Mouse (Mus musculus): ENCODE measurements at regions not wholly inside any gene's neighbourhood (a gene's known extent, or its start where the extent isn't known, plus 50 kb on each side); places are given as distances from the start of the nearest gene placed in this dataset.
"Not testable (repeated sequence)": the region's sequence is repeated elsewhere in the genome, so short reads cannot be mapped to it uniquely, and the experiment has no call there.

GRCm38 (mm10) chr12:64788761-64789160 is 128.9 kb upstream of the Gm527 start:
- Histone ChIP-seq H3K4me1 (ENCODE audit: control insufficient read depth, insufficient read depth, low read length) (no peaks in the 10 kb centered on the region), H3K4me2 (ENCODE audit: low read depth) (no peak overlapping the region), H3K9ac (ENCODE audit: low read length) (no peak overlapping the region), H3K27ac (ENCODE audit: low read depth, low read length) (no peak overlapping the region), H3K27me3 (ENCODE audit: control insufficient read depth, insufficient read depth, low read length) (no peaks in the 10 kb centered on the region), H3K36me3 (ENCODE audit: control insufficient read depth, insufficient read depth, low read length) (no peaks in the 10 kb centered on the region), H3K9me3 (ENCODE audit: control insufficient read depth, low read length) (no peaks in the 10 kb centered on the region), H3K4me3 (ENCODE audit: low read depth, low read length) (no peak overlapping the region)
- no peak for DNase-seq (ENCODE audit: low spot score)
- WGBS = 84% methylated on average over 3 of the region's 3 CpGs
- no peak for ATAC-seq (ENCODE audit: insufficient read depth, low FRiP score, low TSS enrichment)

- not testable (repeated sequence) for H3K4me2 ChIP-seq (ENCODE audit: low read depth); H3K9ac ChIP-seq (ENCODE audit: low read length)
- 57% methylated on average over 2 of the region's 2 CpGs for WGBS
Measured at GRCm38 (mm10) chr12:64808492-64808891, 109.2 kb upstream of the Gm527 start.

GRCm38 (mm10) chr12:64810081-64810480 is 107.6 kb upstream of the Gm527 start:
- H3K9ac ChIP-seq (ENCODE audit: low read length) = no peak overlapping the region
- DNase-seq (ENCODE audit: low spot score) = no peak
- no peaks in the 10 kb centered on the region for H3K27me3 ChIP-seq (ENCODE audit: control insufficient read depth, insufficient read depth, low read length)
- no peak for ATAC-seq (ENCODE audit: insufficient read depth, low FRiP score, low TSS enrichment)
- no peak overlapping the region for H3K4me2 ChIP-seq (ENCODE audit: low read depth)
- no peak overlapping the region for H3K4me3 ChIP-seq (ENCODE audit: low read depth, low read length)
- no peak overlapping the region for H3K27ac ChIP-seq (ENCODE audit: low read depth, low read length)
- no peaks in the 10 kb centered on the region for H3K36me3 ChIP-seq (ENCODE audit: control insufficient read depth, insufficient read depth, low read length)
- 63% methylated on average over 1 of the region's 1 CpGs for WGBS
- H3K4me1 ChIP-seq (ENCODE audit: control insufficient read depth, insufficient read depth, low read length) = no peaks in the 10 kb centered on the region
- H3K9me3 ChIP-seq (ENCODE audit: control insufficient read depth, low read length) = no peaks in the 10 kb centered on the region

More at GRCm38 (mm10) chr12:64808492-64808891, 109.2 kb upstream of the Gm527 start:
- not testable (repeated sequence) for DNase-seq (ENCODE audit: low spot score); H3K4me1 ChIP-seq (ENCODE audit: control insufficient read depth, insufficient read depth, low read length); H3K4me3 ChIP-seq (ENCODE audit: low read depth, low read length); H3K27me3 ChIP-seq (ENCODE audit: control insufficient read depth, insufficient read depth, low read length); ATAC-seq (ENCODE audit: insufficient read depth, low FRiP score, low TSS enrichment); H3K36me3 ChIP-seq (ENCODE audit: control insufficient read depth, insufficient read depth, low read length); H3K9me3 ChIP-seq (ENCODE audit: control insufficient read depth, low read length); H3K27ac ChIP-seq (ENCODE audit: low read depth, low read length)

- no peaks in the 10 kb centered on the region for H3K9me3 ChIP-seq (ENCODE audit: control insufficient read depth, low read length)
- no peak overlapping the region for H3K27ac ChIP-seq (ENCODE audit: low read depth, low read length)
- no peak for ATAC-seq (ENCODE audit: insufficient read depth, low FRiP score, low TSS enrichment)
- no peak for DNase-seq (ENCODE audit: low spot score)
- no peak overlapping the region for H3K4me3 ChIP-seq (ENCODE audit: low read depth, low read length)
- H3K36me3 ChIP-seq (ENCODE audit: control insufficient read depth, insufficient read depth, low read length) = no peaks in the 10 kb centered on the region
- no peak overlapping the region for H3K9ac ChIP-seq (ENCODE audit: low read length)
- no peak overlapping the region for H3K4me2 ChIP-seq (ENCODE audit: low read depth)
- H3K27me3 ChIP-seq (ENCODE audit: control insufficient read depth, insufficient read depth, low read length) = no peaks in the 10 kb centered on the region
- no peaks in the 10 kb centered on the region for H3K4me1 ChIP-seq (ENCODE audit: control insufficient read depth, insufficient read depth, low read length)
- WGBS = 84% methylated on average over 6 of the region's 6 CpGs
Measured at GRCm38 (mm10) chr12:64815871-64816270, 101.8 kb upstream of the Gm527 start.

- no peak overlapping the region for H3K27ac ChIP-seq (ENCODE audit: low read depth, low read length)
- no peaks in the 10 kb centered on the region for H3K36me3 ChIP-seq (ENCODE audit: control insufficient read depth, insufficient read depth, low read length)
- ATAC-seq (ENCODE audit: insufficient read depth, low FRiP score, low TSS enrichment) (no peak), DNase-seq (ENCODE audit: low spot score) (peak; percentile 32)
- H3K4me3 ChIP-seq (ENCODE audit: low read depth, low read length) = no peak overlapping the region
- H3K4me2 ChIP-seq (ENCODE audit: low read depth) = no peak overlapping the region
- H3K9me3 ChIP-seq (ENCODE audit: control insufficient read depth, low read length) = no peaks in the 10 kb centered on the region
- no peak overlapping the region for H3K9ac ChIP-seq (ENCODE audit: low read length)
- no peaks in the 10 kb centered on the region for H3K27me3 ChIP-seq (ENCODE audit: control insufficient read depth, insufficient read depth, low read length)
- H3K4me1 ChIP-seq (ENCODE audit: control insufficient read depth, insufficient read depth, low read length) = no peaks in the 10 kb centered on the region
- WGBS = 65% methylated on average over 9 of the region's 9 CpGs
Measured at GRCm38 (mm10) chr12:64817056-64817810, 100.5 kb upstream of the Gm527 start.

- H3K36me3 ChIP-seq (ENCODE audit: control insufficient read depth, insufficient read depth, low read length) = no peaks in the 10 kb centered on the region
- H3K27me3 ChIP-seq (ENCODE audit: control insufficient read depth, insufficient read depth, low read length) = no peaks in the 10 kb centered on the region
- H3K4me3 ChIP-seq (ENCODE audit: low read depth, low read length) = no peak overlapping the region
- no peak overlapping the region for H3K9ac ChIP-seq (ENCODE audit: low read length)
- DNase-seq (ENCODE audit: low spot score) = no peak
- no peaks in the 10 kb centered on the region for H3K9me3 ChIP-seq (ENCODE audit: control insufficient read depth, low read length)
- H3K27ac ChIP-seq (ENCODE audit: low read depth, low read length) = no peak overlapping the region
- no peak overlapping the region for H3K4me2 ChIP-seq (ENCODE audit: low read depth)
- no peaks in the 10 kb centered on the region for H3K4me1 ChIP-seq (ENCODE audit: control insufficient read depth, insufficient read depth, low read length)
- no peak for ATAC-seq (ENCODE audit: insufficient read depth, low FRiP score, low TSS enrichment)
- 88% methylated on average over 5 of the region's 5 CpGs for WGBS
Measured at GRCm38 (mm10) chr12:64820722-64821121, 97.0 kb upstream of the Gm527 start.

- no peaks in the 10 kb centered on the region for H3K36me3 ChIP-seq (ENCODE audit: control insufficient read depth, insufficient read depth, low read length)
- ATAC-seq (ENCODE audit: insufficient read depth, low FRiP score, low TSS enrichment) = peak; percentile 56
- H3K4me1 ChIP-seq (ENCODE audit: control insufficient read depth, insufficient read depth, low read length) = no peaks in the 10 kb centered on the region
- no peak overlapping the region for H3K27ac ChIP-seq (ENCODE audit: low read depth, low read length)
- no peaks in the 10 kb centered on the region for H3K27me3 ChIP-seq (ENCODE audit: control insufficient read depth, insufficient read depth, low read length)
- no peak overlapping the region for H3K9ac ChIP-seq (ENCODE audit: low read length)
- no peaks in the 10 kb centered on the region for H3K9me3 ChIP-seq (ENCODE audit: control insufficient read depth, low read length)
- H3K4me3 ChIP-seq (ENCODE audit: low read depth, low read length) = no peak overlapping the region
- no peak for DNase-seq (ENCODE audit: low spot score)
- H3K4me2 ChIP-seq (ENCODE audit: low read depth) = no peak overlapping the region
- WGBS = 3% methylated on average over 1 of the region's 1 CpGs
Measured at GRCm38 (mm10) chr12:64829662-64830249, 88.0 kb upstream of the Gm527 start.

GRCm38 (mm10) chr12:64832313-64833151 is 85.2 kb upstream of the Gm527 start:
- WGBS = 59% methylated on average over 9 of the region's 9 CpGs
- H3K4me1 ChIP-seq (ENCODE audit: control insufficient read depth, insufficient read depth, low read length) = no peaks in the 10 kb centered on the region
- DNase-seq (ENCODE audit: low spot score) (peak; percentile 25), ATAC-seq (ENCODE audit: insufficient read depth, low FRiP score, low TSS enrichment) (peak; percentile 79)
- H3K9me3 ChIP-seq (ENCODE audit: control insufficient read depth, low read length) = no peaks in the 10 kb centered on the region
- no peak overlapping the region for H3K9ac ChIP-seq (ENCODE audit: low read length)
- H3K27me3 ChIP-seq (ENCODE audit: control insufficient read depth, insufficient read depth, low read length) = no peaks in the 10 kb centered on the region
- no peak overlapping the region for H3K4me3 ChIP-seq (ENCODE audit: low read depth, low read length)
- no peaks in the 10 kb centered on the region for H3K36me3 ChIP-seq (ENCODE audit: control insufficient read depth, insufficient read depth, low read length)
- H3K4me2 ChIP-seq (ENCODE audit: low read depth) = no peak overlapping the region
- H3K27ac ChIP-seq (ENCODE audit: low read depth, low read length) = no peak overlapping the region

Measured in neural tube, embryonic 11.5 days (tissue).